Mouse (Mus musculus) forebrain, embryonic 11.5 days (tissue): ENCODE measurements at regions not wholly inside any gene's neighbourhood (a gene's known extent, or its start where the extent isn't known, plus 50 kb on each side); places are given as distances from the start of the nearest gene placed in this dataset.

ENCODE experiments used
- ATAC-seq: fragments of 200-750 bp; cut with Nextera tagmentation; replicated peaks from 2 replicates; pipeline ENCODE4 v1.8.0; 2017; ENCODE audit warnings: moderate TSS enrichment; ENCODE audit not compliant: low FRiP score
- DNase-seq: peaks from one replicate; pipeline ENCODE4 v3.0.0-alpha.2; 2017; ENCODE audit warnings: low spot score
- H3K27ac ChIP-seq: fragments of 300-500 bp; sonication (generic); 2 replicates; pipeline ENCODE4 v1.5.1; 2014; ENCODE audit warnings: low read depth, low read length
- H3K27me3 ChIP-seq: fragments of 300-500 bp; sonication (generic); 2 replicates; pipeline ENCODE4 v1.6.1; 2014; ENCODE audit warnings: mild to moderate bottlenecking, low read length, mixed read lengths; ENCODE audit not compliant: control insufficient read depth, insufficient read depth
- H3K36me3 ChIP-seq: fragments of 300-500 bp; sonication (generic); 2 replicates; pipeline ENCODE4 v1.6.1; 2014; ENCODE audit warnings: mild to moderate bottlenecking, low read length, moderate library complexity, mixed read lengths; ENCODE audit not compliant: control insufficient read depth, insufficient read depth
- H3K4me1 ChIP-seq: fragments of 300-500 bp; sonication (generic); replicated peaks from 2 replicates; pipeline ENCODE4 v1.6.1; 2014; ENCODE audit warnings: low read length, mixed read lengths; ENCODE audit not compliant: control insufficient read depth, insufficient read depth
- H3K4me2 ChIP-seq: fragments of 300-500 bp; sonication (generic); 2 replicates; pipeline ENCODE4 v1.6.1; 2014; ENCODE audit warnings: low read depth, mild to moderate bottlenecking, low read length, moderate library complexity, mixed read lengths; ENCODE audit not compliant: severe bottlenecking
- H3K4me3 ChIP-seq: fragments of 300-500 bp; sonication (generic); 2 replicates; pipeline ENCODE4 v1.5.1; 2014; ENCODE audit warnings: low read depth, low read length
- H3K9ac ChIP-seq: fragments of 300-500 bp; sonication (generic); 2 replicates; pipeline ENCODE4 v1.6.1; 2014; ENCODE audit warnings: low read length
- H3K9me3 ChIP-seq: fragments of 300-500 bp; sonication (generic); 2 replicates; pipeline ENCODE4 v1.6.1; 2016; ENCODE audit warnings: low read length, mixed read lengths; ENCODE audit not compliant: control insufficient read depth
- WGBS: fragments of 180-500 bp; shearing (Covaris S2); extraction: QIAGEN DNeasy Blood & Tissue Kit; methylation state at CpG from one replicate; pipeline ENCODE4 v1.1.7; 2014; 5-methylcytosine and 5-hydroxymethylcytosine counted together

GRCm38 (mm10) chr3:131698070-131698750 is 133.6 kb downstream of the Papss1 start:
- Histone ChIP-seq H3K36me3 (no peaks in the 10 kb centered on the region), H3K4me1 (no peaks in the 10 kb centered on the region), H3K4me2 (no peak overlapping the region), H3K27ac (no peak overlapping the region), H3K4me3 (no peak overlapping the region), H3K9me3 (no peaks in the 10 kb centered on the region), H3K9ac (no peak overlapping the region), H3K27me3 (no peaks in the 10 kb centered on the region)
- DNase-seq (no peak), ATAC-seq (no peak)
- 85% methylated on average over 3 of the region's 3 CpGs for WGBS

- Histone ChIP-seq H3K9me3 (no peaks in the 10 kb centered on the region), H3K27ac (no peak overlapping the region), H3K4me2 (no peak overlapping the region), H3K4me1 (no peaks in the 10 kb centered on the region), H3K36me3 (no peaks in the 10 kb centered on the region), H3K4me3 (no peak overlapping the region), H3K9ac (no peak overlapping the region), H3K27me3 (no peaks in the 10 kb centered on the region)
- no peak for ATAC-seq
- DNase-seq, result no peak
Observed at GRCm38 (mm10) chr3:131703134-131703533, 138.6 kb downstream of the Papss1 start.

- Histone ChIP-seq H3K27ac (no peak overlapping the region), H3K4me2 (no peak overlapping the region), H3K27me3 (no peaks in the 10 kb centered on the region), H3K4me3 (no peak overlapping the region), H3K9ac (no peak overlapping the region), H3K36me3 (no peaks in the 10 kb centered on the region), H3K9me3 (no peaks in the 10 kb centered on the region), H3K4me1 (no peaks in the 10 kb centered on the region)
- no peak for ATAC-seq
- DNase-seq, result no peak
- 92% methylated on average over 8 of the region's 8 CpGs for WGBS
Observed at GRCm38 (mm10) chr3:131713532-131713931, 149.0 kb downstream of the Papss1 start.

- DNase-seq (no peak), ATAC-seq (no peak)
- Histone ChIP-seq H3K9ac (no peak overlapping the region), H3K4me2 (no peak overlapping the region), H3K27ac (no peak overlapping the region), H3K4me3 (no peak overlapping the region), H3K36me3 (no peaks in the 10 kb centered on the region), H3K27me3 (no peaks in the 10 kb centered on the region), H3K9me3 (no peaks in the 10 kb centered on the region), H3K4me1 (no peaks in the 10 kb centered on the region)
- 85% methylated on average over 8 of the region's 8 CpGs for WGBS
Observed at GRCm38 (mm10) chr3:131718761-131719160, 154.2 kb downstream of the Papss1 start.

GRCm38 (mm10) chr3:131728618-131729017 is 164.1 kb downstream of the Papss1 start:
- no peak for DNase-seq
- H3K36me3 ChIP-seq, result no peaks in the 10 kb centered on the region
- no peak overlapping the region for H3K4me3 ChIP-seq
- no peak for ATAC-seq
- no peaks in the 10 kb centered on the region for H3K4me1 ChIP-seq
- no peaks in the 10 kb centered on the region for H3K27me3 ChIP-seq
- H3K4me2 ChIP-seq, result no peak overlapping the region
- H3K9ac ChIP-seq, result no peak overlapping the region
- 91% methylated on average over 3 of the region's 3 CpGs for WGBS
- no peak overlapping the region for H3K27ac ChIP-seq
- no peaks in the 10 kb centered on the region for H3K9me3 ChIP-seq

- H3K9ac ChIP-seq, result no peak overlapping the region
- WGBS, result 86% methylated on average over 6 of the region's 6 CpGs
- no peaks in the 10 kb centered on the region for H3K4me1 ChIP-seq
- ATAC-seq, result no peak
- DNase-seq, result no peak
- H3K9me3 ChIP-seq, result no peaks in the 10 kb centered on the region
- no peak overlapping the region for H3K4me2 ChIP-seq
- H3K27me3 ChIP-seq, result no peaks in the 10 kb centered on the region
- H3K27ac ChIP-seq, result no peak overlapping the region
- no peak overlapping the region for H3K4me3 ChIP-seq
- H3K36me3 ChIP-seq, result no peaks in the 10 kb centered on the region
Observed at GRCm38 (mm10) chr3:131734226-131734625, 169.7 kb downstream of the Papss1 start.

- WGBS, result 84% methylated on average over 6 of the region's 6 CpGs
- no peaks in the 10 kb centered on the region for H3K27me3 ChIP-seq
- no peak overlapping the region for H3K4me3 ChIP-seq
- no peaks in the 10 kb centered on the region for H3K4me1 ChIP-seq
- DNase-seq, result no peak
- H3K27ac ChIP-seq, result no peak overlapping the region
- no peaks in the 10 kb centered on the region for H3K9me3 ChIP-seq
- H3K4me2 ChIP-seq, result no peak overlapping the region
- no peak overlapping the region for H3K9ac ChIP-seq
- ATAC-seq, result no peak
- no peaks in the 10 kb centered on the region for H3K36me3 ChIP-seq
Observed at GRCm38 (mm10) chr3:131737461-131737860, 172.9 kb downstream of the Papss1 start.

GRCm38 (mm10) chr3:131737953-131738598 is 173.5 kb downstream of the Papss1 start:
- Histone ChIP-seq H3K4me1 (no peaks in the 10 kb centered on the region), H3K9ac (no peak overlapping the region), H3K4me3 (no peak overlapping the region), H3K36me3 (no peaks in the 10 kb centered on the region), H3K9me3 (no peaks in the 10 kb centered on the region), H3K27ac (no peak overlapping the region), H3K27me3 (no peaks in the 10 kb centered on the region), H3K4me2 (no peak overlapping the region)
- no peak for ATAC-seq
- WGBS, result 88% methylated on average over 17 of the region's 17 CpGs
- DNase-seq, result no peak

GRCm38 (mm10) chr3:131755537-131755936 is 191.0 kb downstream of the Papss1 start:
- no peak for ATAC-seq
- Histone ChIP-seq H3K27me3 (no peaks in the 10 kb centered on the region), H3K9ac (no peak overlapping the region), H3K36me3 (no peaks in the 10 kb centered on the region), H3K27ac (no peak overlapping the region), H3K4me3 (no peak overlapping the region), H3K4me1 (no peaks in the 10 kb centered on the region), H3K4me2 (no peak overlapping the region), H3K9me3 (no peaks in the 10 kb centered on the region)
- WGBS, result 80% methylated on average over 2 of the region's 2 CpGs
- DNase-seq, result no peak
